Mouse (Mus musculus) adrenal gland, adult 2 months (tissue): ENCODE measurements at regions not wholly inside any gene's neighbourhood (a gene's known extent, or its start where the extent isn't known, plus 50 kb on each side); places are given as distances from the start of the nearest gene placed in this dataset.

Source experiments
- DNase-seq: peaks from one replicate; pipeline ENCODE4 v3.0.0; 2021

DNA sequence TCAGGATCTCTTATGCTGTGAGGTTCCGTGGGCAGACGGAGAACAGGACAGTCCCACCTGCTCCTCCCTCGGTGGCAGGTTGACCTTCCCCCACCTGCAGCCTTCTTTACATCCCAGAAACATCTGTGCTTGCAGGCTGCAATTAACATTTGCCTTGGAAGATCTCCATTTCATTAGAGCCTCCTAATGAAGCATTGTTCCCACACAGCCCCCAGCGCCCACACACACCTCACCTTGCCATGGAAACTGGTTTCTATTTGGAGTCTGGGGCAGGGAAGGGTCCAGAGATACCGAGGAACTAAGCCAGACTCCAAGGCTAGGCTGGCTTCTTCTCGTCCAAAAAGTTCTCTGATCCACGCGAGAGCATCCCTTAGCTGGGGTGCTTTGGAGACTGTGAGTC, 56.6 kb upstream of the Rpl38 start:
- no peak for DNase-seq

DNA sequence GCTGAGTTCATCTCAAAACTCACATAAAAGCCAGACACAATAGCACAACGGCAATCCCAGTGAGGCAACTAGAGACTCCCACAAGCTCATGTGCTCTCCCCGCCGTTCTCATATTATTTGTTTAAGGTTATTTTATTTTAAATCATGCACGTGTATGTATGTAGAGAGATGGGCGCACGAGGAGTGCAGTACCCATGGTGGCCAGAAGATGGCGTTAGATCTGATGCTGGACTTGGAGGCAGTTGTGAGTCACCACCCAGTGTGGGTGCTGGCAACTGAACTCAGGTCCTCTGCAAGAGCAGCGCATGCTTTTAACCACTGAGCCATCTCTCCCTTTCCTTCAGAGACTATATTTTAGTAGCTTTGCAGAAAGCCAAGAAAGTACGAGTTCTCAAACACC, 60.3 kb upstream of the Rpl38 start:
- DNase-seq, result no peak

DNA sequence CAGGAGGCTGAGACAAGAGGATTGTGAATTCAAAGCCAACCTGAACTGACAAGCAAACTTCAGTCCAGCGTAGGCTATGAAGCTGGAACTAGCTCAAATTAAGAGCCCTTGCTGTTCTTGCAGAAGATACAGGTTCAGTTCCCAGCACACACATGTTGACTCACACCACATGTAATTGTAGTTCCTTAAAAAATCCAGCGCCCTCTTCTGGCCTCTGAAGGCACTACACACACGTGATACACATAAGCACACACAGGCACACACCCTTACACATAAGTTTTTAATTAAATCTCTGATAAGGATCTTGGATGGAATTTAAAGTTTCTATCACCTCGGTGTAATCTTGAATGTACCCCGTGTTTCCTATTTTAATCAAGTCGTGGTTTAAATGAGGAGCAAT, 65.2 kb upstream of the Rpl38 start:
- DNase-seq, result no peak

DNA sequence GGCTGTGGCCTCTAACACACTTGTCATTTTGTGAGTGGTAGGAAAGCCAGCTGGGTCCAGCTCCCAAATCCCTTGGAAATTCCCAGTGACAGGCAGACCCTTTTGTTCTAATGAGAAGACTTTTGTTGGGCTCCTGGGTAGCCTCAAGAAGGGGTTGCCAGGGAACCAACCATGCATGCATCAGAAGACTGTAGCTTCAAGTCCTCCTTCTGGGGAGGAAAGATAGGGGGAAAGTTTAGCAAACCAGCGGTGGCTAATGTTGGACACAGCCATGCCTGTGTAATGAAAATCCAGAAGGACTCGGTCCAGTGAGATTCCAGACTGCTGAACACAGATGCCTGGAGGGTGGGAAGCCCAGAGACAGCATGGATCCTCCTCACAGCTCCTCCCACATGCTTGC, 71.1 kb upstream of the Rpl38 start:
- DNase-seq, result no peak

DNA sequence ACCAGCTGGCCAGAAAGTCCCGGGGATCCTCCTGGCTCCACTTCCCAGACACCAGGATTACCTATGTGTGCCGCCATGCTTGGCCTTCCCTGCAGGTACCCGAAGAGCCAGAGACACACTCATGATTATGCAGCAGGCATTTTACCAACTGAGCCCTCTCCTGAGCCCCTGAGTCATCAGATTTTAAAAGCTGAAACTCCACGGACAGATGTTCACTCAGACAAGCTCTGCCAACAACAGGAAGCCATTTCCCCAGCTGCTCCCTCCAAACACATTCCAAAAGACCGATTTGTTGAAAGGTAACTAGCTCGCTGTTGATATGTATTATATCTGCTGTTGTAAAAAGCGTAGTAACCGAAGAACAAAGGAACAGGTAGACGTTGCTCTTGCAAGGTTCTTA, 75.4 kb upstream of the Rpl38 start:
- no peak for DNase-seq

DNA sequence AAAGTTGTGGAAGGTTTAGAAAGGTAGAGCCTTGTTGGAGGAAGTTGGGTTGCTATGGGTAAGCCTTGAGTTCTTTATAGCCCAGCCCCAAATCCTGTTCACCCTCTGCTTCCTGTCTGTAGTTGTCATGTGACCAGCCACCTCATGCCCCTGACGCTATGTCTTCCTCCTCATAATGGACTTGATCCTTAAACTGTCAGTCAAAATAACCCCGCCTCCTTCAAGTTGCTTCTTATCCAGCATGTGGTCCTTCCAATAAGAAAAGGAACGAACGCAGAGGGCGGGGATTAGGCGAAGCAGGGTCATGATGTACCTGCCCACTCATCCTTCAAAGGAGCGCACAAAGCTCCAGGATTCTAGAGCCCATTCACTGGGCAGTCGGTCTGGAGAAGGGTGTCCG, 79.8 kb upstream of the Rpl38 start:
- no peak for DNase-seq

DNA sequence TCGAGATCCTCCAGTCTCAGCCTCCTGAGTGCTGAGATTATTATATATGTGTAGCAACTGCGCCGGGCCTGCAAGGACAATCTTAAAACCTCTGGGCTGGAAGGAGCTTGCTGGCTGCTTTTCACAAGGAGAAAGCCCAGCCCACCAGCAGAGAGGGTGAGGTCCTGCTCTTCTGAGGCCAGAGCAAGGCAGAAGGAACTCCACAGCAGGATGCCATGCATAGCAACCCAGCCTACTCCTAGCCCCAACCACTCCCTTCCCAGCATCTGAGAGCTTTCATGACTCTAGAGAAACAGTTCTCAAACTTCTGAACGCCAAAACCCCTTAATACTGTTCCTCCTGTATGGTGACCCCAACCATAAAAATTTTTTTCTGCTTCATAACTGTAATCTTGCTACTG, 80.3 kb upstream of the Rpl38 start:
- DNase-seq, result no peak

DNA sequence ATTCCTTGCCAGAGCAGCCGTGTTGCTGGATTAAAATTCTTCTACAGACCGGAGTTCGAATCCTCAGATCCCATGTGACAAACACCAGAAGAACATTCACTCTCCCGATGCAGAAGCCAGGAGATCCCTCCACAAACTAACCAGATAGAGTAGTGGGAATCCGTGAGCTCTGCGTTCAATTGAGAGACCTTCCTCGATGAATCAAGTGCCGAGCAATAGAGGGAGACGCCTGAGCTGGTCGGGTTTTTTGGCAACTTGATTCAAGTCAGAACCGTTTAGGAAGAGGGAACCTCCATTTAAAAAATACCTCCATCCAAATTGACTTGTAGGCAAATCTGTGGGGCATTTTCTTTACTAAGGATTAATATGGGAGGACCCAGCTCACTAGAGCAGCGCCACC, 81.9 kb upstream of the Rpl38 start:
- DNase-seq, result no peak

DNA sequence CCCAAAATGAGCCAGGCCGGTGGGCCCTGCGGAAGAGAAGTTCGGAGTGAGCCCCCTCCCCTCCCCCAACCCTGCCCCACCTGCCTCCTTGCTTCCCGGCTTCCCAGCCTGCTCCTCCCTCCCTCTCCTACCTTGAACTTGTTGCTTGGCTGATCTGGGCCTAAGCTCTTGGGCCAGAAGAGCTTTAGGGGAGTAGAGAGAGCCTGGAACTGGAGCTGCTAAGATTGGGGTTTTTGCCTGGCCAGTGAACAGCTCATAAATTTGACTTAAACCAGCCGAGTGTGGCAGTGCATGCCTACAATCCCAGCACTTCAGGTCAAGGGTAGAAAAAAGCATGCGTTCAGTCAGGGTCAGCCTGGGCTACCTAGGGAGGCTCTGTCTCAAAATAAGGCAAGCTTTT, 83.5 kb upstream of the Rpl38 start:
- DNase-seq, result no peak

DNA sequence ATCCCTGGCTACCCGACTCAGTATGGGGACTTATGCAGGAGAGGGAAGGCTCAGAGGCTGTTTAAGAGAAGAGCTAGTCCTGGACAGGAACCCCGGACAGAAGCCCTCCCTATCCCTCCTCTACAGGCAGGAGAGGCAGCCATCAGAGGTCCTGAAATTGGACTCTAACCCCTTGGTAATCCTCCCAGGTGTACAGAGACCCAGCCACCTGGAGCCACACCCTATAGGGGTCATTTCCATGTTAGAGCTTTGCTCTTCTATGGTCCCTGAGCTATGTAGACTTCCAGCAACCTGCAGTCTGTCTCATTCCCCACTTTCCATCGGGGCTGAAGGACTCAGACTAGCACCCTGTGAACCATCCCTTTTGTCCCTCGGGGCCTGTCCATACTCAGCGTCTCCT, 84.2 kb upstream of the Rpl38 start:
- DNase-seq, result no peak

DNA sequence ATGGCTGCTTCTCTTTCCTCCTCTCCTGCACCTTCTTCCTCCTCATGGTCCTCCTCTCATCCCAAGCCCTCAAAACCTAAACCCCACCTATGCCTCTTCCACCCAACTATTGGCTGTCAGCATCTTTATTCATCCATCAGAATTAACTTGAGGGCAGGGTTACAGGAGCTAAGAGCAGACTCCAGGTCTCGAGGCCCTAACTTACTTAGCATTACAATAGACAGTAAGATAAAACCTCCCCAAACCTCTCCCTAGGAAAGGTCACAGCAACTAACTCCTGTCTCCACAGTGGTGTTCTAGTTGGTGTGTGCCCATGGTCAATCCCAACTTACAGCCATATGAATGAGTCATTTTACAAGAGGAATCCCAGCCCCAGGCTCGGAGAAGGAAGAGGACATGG, 88.3 kb upstream of the Rpl38 start:
- DNase-seq, result no peak

DNA sequence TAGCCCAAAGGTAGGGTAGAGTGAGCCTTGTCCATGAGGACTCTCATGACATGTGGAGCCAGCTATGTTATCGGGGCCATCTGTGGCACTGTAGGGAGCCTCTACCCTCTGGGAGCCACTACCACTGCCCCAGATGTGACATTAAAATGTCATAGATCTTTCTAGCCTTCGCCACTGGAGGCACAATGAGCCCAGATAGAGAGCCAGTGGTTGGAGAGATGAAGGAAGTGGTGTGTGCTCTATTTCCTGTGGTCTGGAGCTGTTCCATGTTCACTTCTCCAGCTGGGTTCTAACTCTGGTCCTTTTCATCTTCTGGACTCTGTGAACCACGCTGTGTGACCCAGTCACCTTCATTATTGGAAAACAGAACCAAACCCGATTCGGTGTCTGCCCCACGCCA, 89.8 kb upstream of the Rpl38 start:
- DNase-seq, result no peak

DNA sequence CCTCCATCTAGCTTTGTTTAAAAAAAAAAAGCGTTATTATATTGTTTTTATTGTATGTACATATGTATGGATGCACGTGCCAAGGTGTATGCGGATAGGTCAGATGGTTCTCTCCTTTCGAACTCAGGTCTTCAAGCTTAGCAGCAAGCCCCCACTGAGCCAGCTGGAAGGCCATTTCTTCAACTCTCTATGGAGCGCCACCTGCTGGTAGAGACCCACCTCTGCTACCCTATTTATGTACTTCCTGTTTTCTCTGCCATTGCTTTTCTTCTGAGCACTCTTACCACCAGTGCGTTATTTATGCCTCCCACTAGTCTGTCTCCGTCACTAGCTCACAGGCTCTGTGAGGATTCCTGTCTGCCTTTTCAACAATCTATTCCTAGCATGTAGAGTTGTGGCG, 91.5 kb upstream of the Rpl38 start:
- DNase-seq, result no peak

DNA sequence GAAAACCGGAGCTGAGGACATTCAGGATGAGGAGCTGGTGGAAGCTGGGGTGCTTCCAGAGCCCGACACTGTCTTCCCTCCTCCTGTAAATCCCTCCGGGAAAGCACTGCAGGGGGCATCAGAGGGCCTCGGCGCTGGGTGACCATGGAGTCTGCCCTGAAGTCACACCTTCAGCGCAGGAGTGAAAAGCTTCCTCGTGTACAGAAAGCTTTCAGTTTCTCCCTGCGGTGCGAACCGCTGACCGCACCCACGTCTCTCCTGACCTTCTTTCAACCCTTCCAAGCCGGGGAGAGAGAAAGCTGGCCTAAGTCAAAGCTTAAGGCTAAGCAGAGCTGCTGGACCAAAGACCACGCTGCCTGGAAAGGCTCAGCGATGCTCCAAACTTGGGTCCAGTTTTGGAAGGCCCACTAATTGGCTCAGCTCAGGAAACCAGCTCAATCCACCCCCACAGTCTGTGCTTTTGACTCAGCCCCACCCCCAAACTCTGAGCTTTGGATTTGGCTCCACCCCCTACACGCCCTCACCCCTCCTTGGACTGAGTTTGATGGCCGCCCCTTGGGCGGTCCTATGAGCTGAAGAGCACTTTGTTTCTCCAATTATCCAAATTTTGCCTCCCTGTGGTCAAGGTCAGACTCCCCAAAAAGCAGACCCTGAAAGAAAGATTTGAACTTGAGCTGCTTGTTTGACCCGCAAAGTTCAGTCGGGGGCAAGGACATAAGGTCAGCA, 97.0 kb upstream of the Rpl38 start:
- DNase-seq, result no peak

DNA sequence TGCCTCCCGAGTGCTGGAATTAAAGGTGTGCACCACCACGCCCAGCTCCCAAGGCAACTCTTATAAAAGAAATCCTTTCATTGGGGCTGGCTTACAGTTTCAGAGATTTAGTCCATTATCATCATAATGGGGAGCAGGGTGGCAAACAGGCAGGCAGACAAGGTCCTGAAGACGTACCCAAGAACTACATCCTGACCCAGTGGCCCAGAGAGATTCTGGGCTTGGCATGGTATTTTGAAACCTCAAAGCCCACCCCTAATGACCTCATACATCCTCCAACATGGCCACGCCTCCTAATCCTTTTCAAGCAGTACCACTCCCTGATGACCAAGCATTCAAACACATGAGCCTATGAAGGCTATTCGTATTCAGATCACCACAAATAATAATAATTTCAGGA, 98.2 kb upstream of the Rpl38 start:
- no peak for DNase-seq

DNA sequence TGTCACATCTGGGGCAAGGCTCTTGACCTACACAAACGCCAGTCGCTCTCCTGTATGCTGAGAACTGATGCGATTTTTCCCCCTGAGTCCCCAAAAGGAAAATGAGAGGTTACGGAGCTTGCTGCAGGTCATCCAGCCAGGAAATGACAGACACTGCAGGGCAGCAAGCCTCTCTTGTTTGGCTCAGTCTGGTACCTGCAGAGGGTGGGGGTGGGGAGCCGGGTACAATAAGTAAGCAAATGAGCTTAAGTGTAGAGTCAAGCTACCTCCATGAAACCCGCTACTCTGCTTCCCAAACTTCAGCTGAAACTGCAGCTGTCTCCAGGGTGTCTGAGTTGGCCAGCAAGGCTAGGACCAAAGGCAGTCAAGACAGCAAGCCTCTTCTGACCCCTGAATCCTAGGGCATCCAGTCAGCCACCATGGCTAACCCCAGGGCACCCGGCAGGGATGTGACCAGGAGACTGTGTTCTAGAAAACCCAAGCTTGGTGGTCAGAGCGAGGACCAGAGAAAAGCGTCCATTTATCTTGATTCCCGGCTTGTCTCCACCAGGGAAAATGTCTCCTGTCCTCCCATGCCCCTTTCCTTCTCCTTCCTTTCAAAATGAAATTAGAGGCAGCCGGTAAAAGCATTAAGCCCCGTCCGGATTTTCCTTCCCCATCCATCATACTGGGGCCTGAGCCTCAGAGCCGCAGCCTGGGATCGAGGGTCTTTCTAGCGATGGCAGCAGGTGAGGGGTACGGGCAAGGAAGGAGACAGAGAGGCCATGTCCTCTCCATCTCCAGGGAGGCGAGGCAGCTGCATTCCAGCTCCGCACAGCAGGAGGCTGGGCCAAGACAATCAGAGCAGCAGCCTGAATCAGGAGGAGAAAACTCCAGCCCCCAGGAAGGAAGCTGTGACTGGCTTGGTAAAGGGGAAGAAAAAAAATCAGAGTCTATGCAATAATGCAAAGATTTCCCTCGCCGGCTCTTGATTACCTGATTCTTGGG, 100.2 kb upstream of the Rpl38 start:
- DNase-seq, result no peak

DNA sequence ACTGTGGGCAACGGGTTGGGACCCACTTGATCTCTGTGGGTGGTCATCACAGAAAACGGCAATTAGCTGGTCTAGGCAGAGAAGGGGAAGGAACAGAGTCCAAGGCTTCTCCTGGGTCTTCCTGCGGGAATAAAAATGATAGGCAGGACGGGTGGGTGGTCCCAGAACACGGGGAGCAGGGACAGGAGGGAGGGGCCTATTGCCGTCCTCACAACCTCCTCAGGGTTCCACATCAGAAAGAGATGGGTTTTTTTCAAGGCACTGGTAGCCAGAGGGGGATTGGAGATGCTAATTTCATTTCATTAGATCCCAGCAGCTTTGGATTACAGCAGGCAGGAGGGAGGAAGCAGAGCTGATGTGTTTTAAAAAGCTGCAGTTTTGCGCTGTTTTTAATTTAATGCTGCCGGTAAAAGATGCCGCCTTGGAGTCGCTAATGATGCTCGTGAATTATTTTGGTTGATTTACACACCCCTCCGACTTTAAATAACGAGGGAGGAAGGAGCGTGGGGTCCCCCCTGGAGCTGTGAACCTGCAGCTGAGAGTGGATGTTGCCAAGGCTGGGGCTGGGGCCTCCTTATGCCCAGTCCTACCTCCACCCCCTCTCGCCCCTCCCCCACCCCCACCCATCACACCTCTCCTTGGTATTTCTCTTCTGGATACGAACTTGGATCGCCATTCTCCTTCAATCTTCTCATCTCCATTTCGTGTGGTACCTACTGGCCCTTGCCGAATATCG, 101.1 kb upstream of the Rpl38 start:
- no peak for DNase-seq

DNA sequence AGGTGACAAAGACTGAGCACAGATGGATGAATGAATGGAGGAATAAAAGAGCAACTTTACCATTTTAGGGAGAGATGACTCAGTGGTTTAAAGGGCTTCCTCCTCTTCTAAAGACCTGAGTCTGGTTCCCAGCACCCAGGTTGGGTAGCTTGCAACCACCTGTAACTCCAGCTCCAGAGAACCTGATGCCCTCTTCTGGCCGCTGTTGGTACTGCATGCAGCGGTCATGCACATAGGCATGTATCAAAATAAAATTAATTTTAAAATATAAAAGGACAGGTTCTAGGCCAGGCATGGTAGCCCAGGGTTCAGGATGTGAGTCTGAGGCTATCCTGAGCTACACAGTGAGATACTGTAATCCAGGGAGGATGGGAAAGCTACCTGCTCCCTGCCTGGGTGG, 103.4 kb upstream of the Rpl38 start:
- no peak for DNase-seq

DNA sequence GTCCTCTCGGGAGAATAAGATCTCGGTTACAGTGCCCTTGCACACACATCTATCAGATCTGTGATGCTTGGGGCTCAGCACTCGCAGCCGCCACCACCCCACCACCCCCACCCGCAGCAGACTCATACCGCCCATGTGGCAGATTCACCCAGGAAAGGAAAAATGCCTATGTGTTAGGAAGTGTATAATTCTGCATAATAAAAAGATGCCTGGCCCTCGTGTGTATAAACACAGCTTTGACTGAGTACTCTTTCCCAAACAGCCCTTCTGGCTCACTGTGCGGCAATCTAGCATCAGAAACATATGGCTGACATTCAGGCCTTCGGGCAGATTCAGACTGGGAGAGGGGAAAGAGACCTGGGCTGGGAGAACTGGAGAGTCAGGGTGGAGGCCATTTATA, 105.2 kb upstream of the Rpl38 start:
- no peak for DNase-seq

DNA sequence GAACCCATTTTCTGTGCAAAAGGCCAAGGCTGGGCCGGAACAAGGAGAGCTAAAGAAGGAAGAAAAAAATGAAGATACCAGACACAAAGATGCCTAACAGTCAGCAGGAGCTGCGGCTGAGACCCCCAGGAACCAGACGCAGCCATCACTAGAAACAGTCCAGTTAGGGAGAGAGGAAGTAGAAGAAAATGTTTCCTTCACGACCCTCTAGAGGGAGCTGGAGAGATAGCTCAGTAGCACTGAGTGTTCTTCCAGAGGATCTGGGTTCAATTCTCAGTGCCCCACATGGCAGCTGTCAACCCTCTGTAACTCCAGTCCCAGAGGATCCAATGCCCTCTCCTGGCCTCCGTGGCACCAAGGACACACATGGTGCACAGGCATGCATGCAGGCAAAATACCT, 113.7 kb upstream of the Rpl38 start:
- DNase-seq, result no peak

DNA sequence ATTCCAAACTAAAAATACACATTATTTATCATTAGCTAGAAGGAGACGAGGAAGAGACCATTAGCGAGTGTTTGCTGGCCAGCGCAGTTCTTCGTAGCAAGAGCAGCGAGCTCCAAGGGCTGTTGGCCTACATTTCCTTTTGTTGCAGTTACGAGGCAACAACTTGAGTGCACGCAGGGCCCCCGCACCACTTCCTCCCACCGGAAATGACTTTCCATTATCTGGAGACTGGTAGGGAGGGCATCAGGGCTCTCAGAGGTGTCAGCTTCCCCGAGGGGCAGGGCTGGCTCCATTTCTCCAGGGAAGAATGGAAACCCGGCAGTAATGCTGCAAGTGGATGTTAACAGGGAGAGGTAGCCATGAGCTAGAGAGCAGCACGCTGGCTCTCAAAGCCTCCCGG, 114.3 kb upstream of the Rpl38 start:
- no peak for DNase-seq

DNA sequence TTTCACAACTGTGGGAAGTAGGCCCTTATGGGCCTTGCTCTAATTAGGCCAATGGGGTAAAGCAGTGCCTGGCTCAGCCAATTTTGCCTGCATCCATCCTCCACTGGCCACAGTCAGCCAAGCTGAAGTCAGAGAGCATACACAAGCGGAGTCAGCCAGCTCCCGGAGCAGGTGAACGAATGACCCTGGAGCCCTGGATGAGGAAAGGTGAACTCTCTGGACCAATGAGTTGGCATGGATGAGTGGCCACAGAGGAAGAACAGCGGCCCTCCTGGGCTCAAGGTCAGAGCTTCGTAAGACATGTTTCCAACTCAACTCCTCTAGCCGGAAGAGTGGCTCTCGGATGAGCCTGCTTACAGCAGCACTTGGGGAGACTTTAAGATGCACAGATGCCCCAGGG, 116.1 kb upstream of the Rpl38 start:
- no peak for DNase-seq

DNA sequence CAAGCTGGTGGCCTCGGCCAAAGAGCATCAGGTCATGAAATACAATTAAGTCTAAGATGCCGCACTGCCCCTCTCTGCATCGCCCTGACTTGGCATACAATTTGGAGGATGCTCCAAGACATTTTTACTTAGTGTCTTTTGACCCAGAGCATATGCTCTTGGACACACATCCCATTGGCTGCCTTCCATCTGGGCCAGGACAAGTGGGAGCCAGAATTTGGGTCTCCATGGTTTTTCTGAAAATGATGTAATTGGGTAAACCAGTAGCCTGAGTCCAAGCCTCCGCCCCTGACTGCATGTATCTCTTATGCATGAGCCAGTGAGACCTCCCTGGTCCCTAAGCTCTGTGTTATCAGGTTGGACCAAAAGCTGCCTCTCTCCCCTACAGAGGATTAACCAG, 117.1 kb upstream of the Rpl38 start:
- DNase-seq, result no peak
